Mouse (Mus musculus): ENCODE measurements around the gene Dnase1.

DNA sequence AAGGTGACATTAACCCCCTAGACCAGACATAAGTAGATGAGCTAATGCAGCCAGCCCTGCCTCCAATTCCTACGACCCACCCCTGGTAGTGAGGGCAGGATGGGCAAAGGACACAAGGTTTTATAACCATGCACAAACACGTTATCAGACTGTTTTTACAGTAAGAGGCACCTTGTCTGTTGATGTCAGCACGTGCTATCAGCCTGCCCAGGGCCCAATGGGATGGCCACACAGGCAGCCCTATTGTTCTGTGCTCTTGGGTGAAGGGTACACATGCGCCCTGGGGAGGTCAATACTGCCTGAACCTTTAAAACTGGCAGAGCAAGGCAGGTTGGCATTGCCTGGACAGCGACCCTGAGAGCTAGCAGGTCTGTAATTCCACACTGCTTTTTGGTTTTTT is at the start of gene Dnase1:
- TF ChIP-seq POLR2A (IDR thresholded peaks at IDR 0.05; ENCODE audit: borderline replicate concordance, extremely low read depth, low read depth, low read length) = no peak
- no peak for TF ChIP-seq CTCF (IDR thresholded peaks at IDR 0.05; ENCODE audit: insufficient read depth, low read length)
